Mouse (Mus musculus) layer of hippocampus, postnatal 25 days (tissue): ENCODE measurements at regions not wholly inside any gene's neighbourhood (a gene's known extent, or its start where the extent isn't known, plus 50 kb on each side); places are given as distances from the start of the nearest gene placed in this dataset.

Experiments
- DNase-seq, 2 experiments: peaks; one replicate each; pipeline ENCODE4 v3.0.0; 2022; ENCODE audit warnings: mixed read lengths in 2 of 2, low spot score in 1 of 2; ENCODE audit errors: extremely low spot score in 1 of 2

- no peak for DNase-seq
Measured at GRCm38 (mm10) chr14:36819826-36820225, 148.8 kb downstream of the Ccser2 start.

GRCm38 (mm10) chr14:36802418-36802817, 166.2 kb downstream of the Ccser2 start:
- DNase-seq, result no peak

DNA sequence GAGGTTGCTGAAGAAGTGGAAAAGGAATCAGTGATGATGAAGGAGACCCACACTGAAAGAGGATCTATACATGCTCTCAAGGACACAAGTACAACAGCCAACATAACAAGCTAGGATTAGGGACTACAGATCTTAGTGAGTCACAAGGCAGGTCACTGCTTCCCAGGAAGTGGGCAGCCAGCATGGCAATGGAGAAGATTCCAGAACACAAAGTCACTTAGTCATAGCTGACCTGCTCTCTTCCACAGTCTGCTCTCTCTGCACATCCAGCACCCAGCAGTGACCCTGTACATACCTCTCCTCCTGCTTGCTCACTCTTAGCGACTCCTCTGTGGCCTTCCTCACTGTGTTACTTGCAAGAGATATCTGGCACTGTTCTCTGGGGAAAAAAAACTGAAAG, 168.8 kb downstream of the Ccser2 start:
- DNase-seq, result no peak

GRCm38 (mm10) chr14:36781882-36782281, 186.7 kb downstream of the Ccser2 start:
- DNase-seq, result no peak

GRCm38 (mm10) chr14:36778956-36779355, 189.6 kb downstream of the Ccser2 start:
- peak in 1 of 2 experiments; percentile 6 for DNase-seq

DNA sequence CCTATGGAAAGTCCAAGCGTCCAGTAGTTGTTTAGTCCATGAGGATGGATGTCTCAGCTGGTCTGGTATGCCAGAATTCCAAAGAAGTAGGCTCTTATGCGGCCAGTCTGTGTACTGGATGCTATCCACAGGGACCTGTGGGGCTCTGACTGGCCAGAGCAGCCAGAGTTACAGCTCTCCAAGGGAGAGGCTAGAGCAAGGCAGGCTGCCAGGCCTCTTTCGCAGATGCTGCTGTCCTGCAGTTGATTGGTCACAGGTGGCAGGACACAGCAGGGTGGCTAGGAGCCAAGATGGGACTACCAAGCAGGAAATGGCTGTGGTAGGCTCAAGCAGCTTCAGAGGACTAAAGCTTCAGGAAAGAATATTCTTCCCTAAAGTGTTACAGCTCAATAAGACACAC, 194.2 kb downstream of the Ccser2 start:
- no peak for DNase-seq

GRCm38 (mm10) chr14:36764377-36764776, 204.2 kb downstream of the Ccser2 start:
- no peak for DNase-seq

DNA sequence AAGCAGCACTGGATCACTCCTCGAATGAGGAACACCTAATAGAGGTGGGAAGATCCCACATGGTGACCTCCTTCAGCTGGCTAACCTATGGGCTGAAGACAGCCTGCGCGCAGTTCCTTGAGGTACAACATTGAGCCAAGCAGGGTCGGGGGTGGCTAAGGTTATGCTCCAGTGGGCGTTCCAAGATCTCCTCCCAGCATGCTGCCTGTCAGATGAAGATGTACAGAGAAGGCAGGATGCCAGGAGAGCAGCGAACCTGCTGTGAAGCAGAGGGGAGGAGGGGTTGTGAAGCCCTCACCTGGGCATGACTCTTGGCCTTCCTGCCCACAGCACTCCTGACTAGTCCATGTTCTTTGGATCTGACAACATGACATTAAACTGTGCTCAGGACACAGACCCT, 212.5 kb downstream of the Ccser2 start:
- no peak for DNase-seq

GRCm38 (mm10) chr14:36748130-36748883, 220.3 kb downstream of the Ccser2 start:
- peak in 1 of 2 experiments; percentile 35 for DNase-seq

DNA sequence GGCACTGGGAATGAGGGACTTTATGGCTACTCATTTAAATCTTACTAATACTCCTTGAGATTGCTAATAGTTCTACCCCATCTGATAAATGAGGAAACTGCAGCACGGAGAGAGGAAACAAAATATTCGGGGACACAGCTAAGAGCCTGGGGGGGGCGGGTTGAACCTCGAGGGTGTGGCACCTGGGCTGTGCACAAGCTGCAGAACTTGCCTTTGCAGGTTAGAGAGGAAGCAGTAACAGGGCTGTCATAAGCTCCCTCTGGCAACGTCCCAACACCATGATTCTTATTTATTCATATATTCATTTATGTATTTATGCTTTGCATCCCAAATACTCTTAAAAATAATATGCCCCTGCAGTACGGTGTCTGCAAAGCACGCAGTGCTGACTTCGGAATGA, 237.5 kb downstream of the Ccser2 start:
- DNase-seq, result no peak

DNA sequence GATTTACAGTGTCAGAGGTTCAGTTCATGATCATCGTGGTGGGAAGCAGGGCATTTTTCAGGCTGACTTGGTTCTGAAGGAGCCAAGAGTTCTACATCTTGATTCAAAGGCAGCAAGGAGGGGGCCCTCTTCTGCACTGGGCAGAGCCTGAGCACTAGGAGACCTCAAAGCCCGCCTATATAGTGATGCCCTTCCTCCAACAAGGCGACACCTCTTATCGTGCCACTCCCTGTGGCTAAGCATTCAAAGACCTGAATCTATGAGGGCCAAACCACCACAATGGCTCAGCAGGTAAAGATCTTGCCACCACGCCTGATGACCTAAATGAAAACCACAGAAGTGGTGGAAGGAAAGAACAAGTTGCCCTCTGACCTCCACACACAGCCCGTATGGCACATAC, 242.5 kb downstream of the Ccser2 start:
- DNase-seq, result no peak

GRCm38 (mm10) chr14:36715684-36716083, 252.9 kb downstream of the Ccser2 start:
- DNase-seq, result no peak

GRCm38 (mm10) chr14:36696993-36697392, 271.6 kb downstream of the Ccser2 start:
- no peak for DNase-seq

GRCm38 (mm10) chr14:36691958-36692357, 276.6 kb downstream of the Ccser2 start:
- DNase-seq, result no peak

GRCm38 (mm10) chr14:36691018-36691417, 277.6 kb downstream of the Ccser2 start:
- DNase-seq, result no peak

- DNase-seq, result no peak
Measured at GRCm38 (mm10) chr14:36658678-36659263, 309.8 kb downstream of the Ccser2 start.

DNA sequence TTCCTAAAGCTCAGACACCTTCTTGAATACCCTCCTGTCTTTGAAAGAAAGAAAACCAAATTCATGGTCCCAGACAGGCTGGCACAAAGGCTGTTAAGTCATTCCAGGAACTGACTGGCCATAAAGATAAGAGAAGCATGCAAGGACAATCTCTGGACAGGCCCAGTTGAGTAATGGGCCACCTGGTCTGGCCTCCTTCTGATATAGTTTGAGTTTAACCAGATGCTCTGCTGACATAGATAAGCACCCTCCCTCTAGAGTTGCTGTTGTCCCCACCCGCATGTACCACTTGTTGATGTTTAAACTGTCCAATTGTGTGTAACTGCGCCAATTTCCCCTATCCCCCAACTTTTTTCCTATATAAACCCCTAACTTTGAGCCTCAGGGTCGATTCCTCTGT, 310.4 kb downstream of the Ccser2 start:
- DNase-seq, result no peak

DNA sequence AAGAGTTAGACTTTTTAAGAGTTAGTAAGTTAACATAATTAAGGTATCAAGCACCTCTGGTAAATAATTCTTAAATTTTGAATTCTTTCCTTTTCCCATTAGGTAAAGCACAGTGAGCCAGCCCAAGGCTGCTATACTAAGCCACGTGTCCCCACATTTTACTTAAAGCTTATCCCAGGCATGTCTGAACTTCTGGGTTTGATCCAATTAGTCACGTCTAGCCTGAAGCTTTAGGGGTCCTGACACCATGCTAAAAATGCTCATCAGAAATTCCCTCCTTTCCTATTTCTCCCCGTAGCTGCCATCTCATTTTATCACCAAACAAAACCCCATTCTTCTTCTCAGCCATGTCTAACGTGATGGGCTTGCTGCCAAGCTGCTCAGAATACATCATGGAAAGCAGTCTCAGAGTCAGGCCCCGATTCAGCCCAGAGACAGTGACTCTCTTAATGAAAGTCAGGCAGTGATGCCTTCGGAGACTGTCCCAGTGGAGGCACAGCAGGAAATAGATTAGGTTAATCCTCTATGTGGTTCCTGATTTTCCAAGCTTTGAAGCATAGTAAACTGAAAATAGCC, 315.5 kb downstream of the Ccser2 start:
- peak in 1 of 2 experiments; percentile 9 for DNase-seq

DNA sequence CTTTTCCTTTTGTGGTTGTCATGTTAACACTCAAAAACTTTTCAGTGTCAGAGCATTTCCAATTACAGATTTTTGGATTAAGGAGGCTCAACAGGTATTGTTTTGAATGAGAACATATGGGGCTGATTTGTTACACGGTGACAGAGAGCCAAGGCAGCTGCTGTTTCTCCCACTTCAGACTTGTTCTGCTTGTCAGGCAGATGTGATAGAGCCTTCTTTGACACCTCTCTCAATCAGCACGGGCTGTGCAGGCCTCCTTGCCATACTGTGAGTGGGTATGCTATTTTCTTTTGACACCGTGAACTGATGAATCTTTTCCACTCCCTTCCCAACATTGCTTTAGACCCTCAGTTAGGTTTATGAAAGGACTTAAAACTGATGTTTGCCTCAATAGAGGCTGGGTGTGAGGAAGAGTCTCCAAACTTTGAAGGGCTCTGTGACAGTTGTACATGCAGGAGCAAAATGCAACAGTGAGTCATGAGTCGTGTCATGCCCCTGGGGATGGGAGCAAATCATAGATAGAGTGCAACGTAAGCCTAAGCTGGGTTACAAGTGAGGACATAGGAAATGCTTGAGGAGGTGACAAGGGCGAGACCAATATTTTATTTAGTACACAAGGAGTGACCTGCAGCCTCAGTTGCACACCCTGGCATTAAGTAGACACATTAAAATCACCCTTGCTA, 317.4 kb downstream of the Ccser2 start:
- no peak for DNase-seq

DNA sequence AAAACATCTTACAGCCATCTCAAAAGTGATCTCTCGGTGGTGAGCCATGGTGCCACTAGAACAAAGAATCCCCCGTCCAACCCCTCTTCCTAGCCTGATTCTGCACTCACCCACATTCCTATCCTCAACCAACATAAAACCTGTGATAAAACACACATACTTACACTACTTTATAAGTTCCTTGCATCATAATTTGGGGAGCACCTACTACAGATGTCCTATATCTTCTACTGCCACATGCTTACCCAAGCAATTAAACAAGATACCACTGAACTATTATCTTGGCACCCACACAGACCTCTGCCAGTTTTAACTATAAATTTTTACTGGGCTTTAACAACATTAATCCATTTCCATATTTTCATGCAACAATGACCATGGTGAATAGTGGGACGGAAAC, 321.9 kb downstream of the Ccser2 start:
- DNase-seq, result no peak

DNA sequence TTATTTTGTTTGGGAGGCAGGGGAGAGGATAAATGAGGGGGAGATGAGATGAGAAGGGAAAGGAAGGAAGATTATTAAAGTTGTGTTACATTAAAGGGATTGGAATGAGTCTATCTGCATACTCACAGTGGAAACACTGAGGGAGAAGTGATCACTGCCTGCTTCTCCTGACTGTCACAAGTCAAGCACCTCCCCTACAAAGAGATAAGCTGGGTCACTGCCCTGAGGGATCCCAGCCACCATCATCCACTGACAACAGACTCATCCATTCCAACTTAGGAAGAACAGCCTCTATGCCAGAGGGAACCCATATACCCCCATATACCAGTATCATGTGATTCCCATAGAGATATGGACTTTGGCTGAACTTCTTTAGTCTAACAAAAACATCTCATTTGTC, 322.3 kb downstream of the Ccser2 start:
- DNase-seq, result no peak
